Mouse (Mus musculus) neural tube, embryonic 13.5 days (tissue): Measurements from ENCODE around the gene Zfp759. TPM values are rescaled to one million over a fixed set of nuclear protein-coding genes. Genes with fewer than 3 reads are reported as not detected.
A peak's percentile ranks its signal among the peaks of the same experiment; 100 is the strongest.
"Not testable (repeated sequence)": the region's sequence is repeated elsewhere in the genome, so short reads cannot be mapped to it uniquely, and the experiment has no call there.

Experiments
- ATAC-seq: fragments of 200-750 bp; cut with Nextera tagmentation; 2 replicates; pipeline ENCODE4 v1.8.0; 2017; ENCODE audit warnings: low read depth, mild to moderate bottlenecking, moderate TSS enrichment, moderate library complexity
- H3K27ac ChIP-seq: fragments of 300-500 bp; sonication (generic); replicated peaks from 2 replicates; pipeline ENCODE4 v1.5.1; 2015; ENCODE audit warnings: moderate library complexity, mild to moderate bottlenecking, inconsistent platforms
- H3K27me3 ChIP-seq: fragments of 300-500 bp; sonication (generic); 2 replicates; pipeline ENCODE4 v1.6.1; 2015; ENCODE audit warnings: mild to moderate bottlenecking, inconsistent platforms
- H3K36me3 ChIP-seq: fragments of 300-500 bp; sonication (generic); 2 replicates; pipeline ENCODE4 v1.6.1; 2015; ENCODE audit warnings: mild to moderate bottlenecking, inconsistent platforms
- H3K4me1 ChIP-seq: fragments of 300-500 bp; sonication (generic); replicated peaks from 2 replicates; pipeline ENCODE4 v1.6.1; 2015; ENCODE audit warnings: inconsistent platforms
- H3K4me2 ChIP-seq: fragments of 300-500 bp; sonication (generic); 2 replicates; pipeline ENCODE4 v1.6.1; 2015; ENCODE audit warnings: inconsistent platforms, mild to moderate bottlenecking, moderate library complexity
- H3K4me3 ChIP-seq: fragments of 300-500 bp; sonication (generic); 2 replicates; pipeline ENCODE4 v1.5.1; 2015; ENCODE audit warnings: mild to moderate bottlenecking, inconsistent platforms
- H3K9ac ChIP-seq: fragments of 300-500 bp; sonication (generic); 2 replicates; pipeline ENCODE4 v1.6.1; 2015; ENCODE audit warnings: moderate library complexity, mild to moderate bottlenecking, inconsistent platforms
- H3K9me3 ChIP-seq: fragments of 300-500 bp; sonication (generic); 2 replicates; pipeline ENCODE4 v1.6.1; 2016; ENCODE audit warnings: inconsistent platforms
- WGBS: fragments of 180-500 bp; shearing (Covaris S2); methylation state at CpG from one replicate; pipeline ENCODE4 v1.1.7; 2015; 5-methylcytosine and 5-hydroxymethylcytosine counted together
- polyA plus RNA-seq: library from polyadenylated mRNA; unstranded; fragments of >200 nt; fragmentation: Nextera tagmentation; extraction: Ambion mirVana; gene quantifications from 2 replicates; pipeline ENCODE4 v1.2.1, GENCODE M21; 2015

Gene Zfp759
- 3.8 and 5.0 TPM in 2 replicates for polyA plus RNA-seq

DNA sequence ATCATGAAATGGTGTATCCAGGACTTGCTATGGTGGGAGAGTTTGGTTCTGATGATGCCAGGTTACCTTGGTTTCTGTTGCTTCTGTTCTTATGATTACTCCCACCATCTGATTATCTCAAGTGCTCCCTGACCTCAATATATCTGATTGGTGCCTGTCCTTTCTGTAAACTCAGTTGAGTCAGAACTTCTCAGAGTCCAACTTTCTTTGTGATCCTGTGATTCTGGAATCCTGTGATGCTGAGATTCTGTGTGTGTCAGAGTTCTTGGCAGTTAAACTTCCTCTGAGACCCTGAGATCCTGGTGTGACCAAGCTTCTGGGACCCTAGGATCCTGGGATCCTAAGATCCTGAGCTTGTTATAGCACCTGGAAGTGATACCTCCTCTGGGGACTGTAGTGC lies at the start of gene Zfp759:
Gene Zfp759, plus strand, starts transcription at position 301 of the 400 bp plus-strand sequence.
- H3K27me3 ChIP-seq, H3K4me2 ChIP-seq, H3K4me1 ChIP-seq, H3K9ac ChIP-seq, H3K4me3 ChIP-seq, H3K9me3 ChIP-seq, H3K27ac ChIP-seq, H3K36me3 ChIP-seq, ATAC-seq: not testable (repeated sequence)

DNA sequence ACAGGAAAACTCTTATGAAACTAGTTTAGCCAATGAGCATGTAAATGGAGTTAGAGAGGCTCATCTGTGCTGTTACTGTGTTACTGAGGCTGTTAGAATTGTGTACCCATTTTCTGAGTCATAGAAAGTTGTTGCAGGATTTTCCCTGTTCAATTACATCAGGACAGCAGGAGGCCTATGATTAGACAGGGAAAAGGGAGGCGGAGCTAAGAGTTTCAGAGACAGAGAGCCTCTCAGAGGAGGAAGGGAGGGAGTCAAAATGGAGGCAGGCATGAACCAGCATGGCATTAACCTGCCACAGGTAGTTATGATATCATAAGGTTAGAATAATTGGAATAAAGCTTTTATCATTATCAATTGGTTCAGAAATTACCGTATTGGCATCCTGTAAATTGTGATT lies 48.7 kb upstream of the Zfp759 start:
- no peak overlapping the region for H3K9ac ChIP-seq
- H3K36me3 ChIP-seq = peaks cover 75% of the 10 kb centered on the region
- H3K4me3 ChIP-seq = no peak overlapping the region
- H3K27me3 ChIP-seq = no peaks in the 10 kb centered on the region
- H3K4me1 ChIP-seq = no peaks in the 10 kb centered on the region
- no peak overlapping the region for H3K4me2 ChIP-seq
- no peak for ATAC-seq
- whole genome bisulfite sequencing = 93% methylated on average over 2 of the region's 2 CpGs
- H3K27ac ChIP-seq = no peak overlapping the region
- peaks cover 57% of the 10 kb centered on the region for H3K9me3 ChIP-seq

DNA sequence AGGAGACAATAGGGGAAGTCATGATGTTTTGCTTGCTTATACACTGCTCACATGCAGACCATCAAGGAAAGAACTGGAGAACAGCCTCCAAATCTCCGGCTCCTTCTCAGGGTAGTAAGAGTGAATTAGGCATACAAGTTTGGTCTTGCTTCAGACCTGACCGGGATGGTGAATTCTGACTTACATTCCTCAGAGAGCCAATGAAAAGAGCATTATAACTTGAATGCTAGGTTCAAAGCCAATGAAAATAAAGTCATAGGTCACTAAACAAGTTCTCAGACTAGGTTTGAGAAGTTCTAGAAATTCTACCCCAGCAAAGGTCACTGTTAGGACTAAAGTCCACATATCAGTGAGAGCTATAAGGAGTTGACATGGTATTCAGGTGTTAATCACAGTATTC lies 44.2 kb upstream of the Zfp759 start:
- Histone ChIP-seq H3K4me1 (peaks cover 8% of the 10 kb centered on the region), H3K9me3 (peaks cover 39% of the 10 kb centered on the region), H3K9ac (no peak overlapping the region), H3K27ac (no peak overlapping the region), H3K36me3 (peaks cover 57% of the 10 kb centered on the region), H3K4me2 (no peak overlapping the region), H3K4me3 (no peak overlapping the region), H3K27me3 (no peaks in the 10 kb centered on the region)
- no peak for ATAC-seq
- 96% methylated on average over 2 of the region's 2 CpGs for WGBS

DNA sequence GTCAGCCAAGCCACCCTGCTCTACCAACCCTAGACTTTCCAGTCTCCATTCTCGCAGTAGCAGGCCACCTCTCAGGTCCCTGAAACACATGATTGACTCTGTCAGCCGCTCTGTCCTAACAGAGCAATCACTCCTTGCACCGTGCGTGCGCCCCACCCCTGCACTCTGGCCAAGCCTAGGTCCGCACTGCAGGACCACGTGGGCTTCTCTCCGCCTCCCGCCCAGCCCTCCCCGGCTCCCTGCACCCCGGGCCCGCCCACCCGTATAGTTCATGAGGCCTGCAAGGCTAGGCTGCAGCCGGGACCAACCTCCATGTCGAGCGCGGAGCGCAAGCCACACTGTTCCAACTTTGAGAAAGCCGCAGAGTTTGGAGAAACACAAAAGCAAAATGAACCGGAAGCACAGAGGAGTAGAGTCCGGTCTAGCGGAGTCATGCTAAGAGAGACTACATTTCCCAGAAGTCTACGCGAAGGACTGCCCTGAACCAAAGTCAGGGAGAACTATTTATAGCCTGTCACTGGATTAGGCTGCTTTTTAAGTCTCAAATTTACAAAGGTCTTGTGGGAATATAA lies 40.2 kb upstream of the Zfp759 start:
- Histone ChIP-seq H3K36me3 (peaks cover 24% of the 10 kb centered on the region), H3K9me3 (peaks cover 16% of the 10 kb centered on the region), H3K4me1 (peaks cover 8% of the 10 kb centered on the region), H3K9ac (peak overlapping the region; percentile 78), H3K27me3 (no peaks in the 10 kb centered on the region), H3K4me2 (peak overlapping the region; percentile 76), H3K4me3 (peak overlapping the region; percentile 71), H3K27ac (peak overlapping the region; percentile 79)
- under 1% methylated on average over 24 of the region's 24 CpGs for WGBS
- ATAC-seq = peak; percentile 98

DNA sequence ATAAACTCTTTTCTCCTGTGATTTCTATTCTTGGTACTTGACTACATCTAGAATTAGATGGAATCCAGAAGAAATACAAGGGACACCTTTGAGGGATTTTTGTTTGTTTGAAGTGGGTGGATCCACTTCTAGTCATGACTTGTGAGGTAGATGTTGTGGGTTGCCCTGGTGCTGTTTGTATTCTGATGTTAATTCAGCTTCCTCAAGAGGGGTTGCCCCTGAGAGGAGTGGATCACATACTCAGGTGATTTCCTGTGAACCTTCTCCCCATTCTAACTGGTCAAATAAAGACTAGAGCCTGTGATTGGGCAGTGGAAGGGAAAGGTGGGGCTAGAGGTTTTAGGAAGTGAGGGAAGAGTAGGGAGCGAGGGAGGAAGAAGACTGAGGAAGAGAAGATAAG lies 39.5 kb upstream of the Zfp759 start:
- Histone ChIP-seq H3K27me3 (no peaks in the 10 kb centered on the region), H3K4me3 (peak overlapping the region; percentile 71; the same call in 1 of the 2 replicates), H3K9me3 (peaks cover 10% of the 10 kb centered on the region), H3K9ac (peak overlapping the region; percentile 78; the same call in 1 of the 2 replicates), H3K27ac (0 out of 2 replicates have a peak overlapping the region, but pooled peaks have one; percentile 79), H3K36me3 (peaks cover 19% of the 10 kb centered on the region), H3K4me2 (peak overlapping the region; percentile 76), H3K4me1 (peaks cover 8% of the 10 kb centered on the region)
- ATAC-seq = no peak
- WGBS = 85% methylated on average over 1 of the region's 1 CpGs

DNA sequence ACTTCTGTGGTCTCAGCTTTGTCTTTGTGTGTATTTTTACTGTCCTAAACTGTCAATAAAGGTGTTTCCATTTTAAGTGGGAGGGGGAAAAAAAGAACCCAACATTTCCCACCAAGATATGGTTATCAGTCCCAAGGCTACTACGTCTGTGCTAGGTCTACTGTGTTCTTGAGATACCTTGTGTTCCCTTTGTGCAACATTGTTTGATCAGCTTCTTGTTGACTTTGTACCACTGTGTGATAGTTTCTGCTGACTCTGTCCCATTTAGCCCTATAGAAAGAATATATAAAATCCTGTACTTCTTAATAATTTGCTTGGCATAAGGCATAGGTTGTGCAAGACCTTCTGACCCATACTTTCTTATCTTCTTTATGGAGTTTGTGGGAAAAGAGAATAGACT lies 31.3 kb upstream of the Zfp759 start:
- Histone ChIP-seq H3K36me3 (no peaks in the 10 kb centered on the region), H3K4me2 (no peak overlapping the region), H3K9ac (no peak overlapping the region), H3K9me3 (no peaks in the 10 kb centered on the region), H3K4me1 (no peaks in the 10 kb centered on the region), H3K27me3 (no peaks in the 10 kb centered on the region), H3K4me3 (no peak overlapping the region), H3K27ac (no peak overlapping the region)
- ATAC-seq = no peak
- 85% methylated on average over 1 of the region's 1 CpGs for WGBS

DNA sequence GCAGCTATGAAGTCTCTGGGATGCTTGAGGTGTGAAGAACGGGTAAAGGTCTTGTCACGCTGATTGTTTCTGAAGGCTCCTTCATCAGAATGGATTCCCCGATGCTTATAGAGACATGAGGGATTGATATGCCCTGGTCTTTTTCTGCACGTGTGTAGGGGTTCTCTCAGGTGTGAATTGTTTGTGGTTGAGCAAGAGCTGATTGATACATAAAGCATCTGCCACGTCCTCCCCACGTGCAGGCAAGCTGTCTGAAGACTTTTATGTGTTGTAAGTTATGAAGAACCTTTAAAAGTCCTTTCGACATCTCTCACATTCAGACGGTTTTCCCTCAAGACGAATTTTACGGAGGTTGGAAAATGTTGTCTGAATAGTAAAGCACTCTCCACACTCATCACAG lies 23.6 kb upstream of the Zfp759 start, which contains the start of gene Zfp708:
Gene Zfp708, minus strand, starts transcription at position 101 of the 400 bp plus-strand sequence.
- Histone ChIP-seq H3K4me3 (no peak within 1 kb of the TSS), H3K27ac (no peak within 1 kb of the TSS), H3K4me1 (no peaks in the 10 kb centered on the region), H3K27me3 (no peaks in the 10 kb centered on the region), H3K4me2 (no peak within 1 kb of the TSS), H3K9me3 (no peaks in the 10 kb centered on the region), H3K36me3 (no peaks in the 10 kb centered on the region), H3K9ac (no peak within 1 kb of the TSS)
- no peak for ATAC-seq
- 92% methylated on average over 10 of the region's 10 CpGs for WGBS

DNA sequence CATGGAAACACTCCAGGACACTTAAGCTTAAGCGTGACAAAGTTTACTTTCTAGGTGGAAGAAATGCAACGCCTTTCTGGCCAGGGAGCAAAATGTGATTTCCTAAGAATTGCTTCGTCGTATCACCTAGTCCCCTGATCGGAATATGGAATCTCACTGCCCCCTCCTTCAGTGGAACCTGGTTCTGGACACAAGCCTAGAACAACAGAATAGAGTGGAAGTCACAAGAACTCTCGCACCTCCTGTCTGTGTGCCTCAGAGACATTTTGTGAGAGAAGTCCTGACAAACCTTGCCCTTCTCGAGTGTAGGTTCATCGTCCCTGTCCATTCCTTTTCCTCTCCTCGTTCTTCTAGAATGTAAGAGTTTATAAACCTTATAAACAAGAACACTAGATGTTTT lies 13.8 kb upstream of the Zfp759 start:
- Histone ChIP-seq H3K27me3 (no peaks in the 10 kb centered on the region), H3K27ac (peak overlapping the region; percentile 61; the same call in 1 of the 2 replicates), H3K4me2 (peak overlapping the region; percentile 70), H3K36me3 (no peaks in the 10 kb centered on the region), H3K4me1 (peaks cover 10% of the 10 kb centered on the region), H3K9ac (peak overlapping the region; percentile 66), H3K9me3 (no peaks in the 10 kb centered on the region), H3K4me3 (peak overlapping the region; percentile 59)
- ATAC-seq = 0 out of 2 replicates have a peak, but pooled peaks have one; percentile 2
- WGBS = 69% methylated on average over 9 of the region's 9 CpGs

DNA sequence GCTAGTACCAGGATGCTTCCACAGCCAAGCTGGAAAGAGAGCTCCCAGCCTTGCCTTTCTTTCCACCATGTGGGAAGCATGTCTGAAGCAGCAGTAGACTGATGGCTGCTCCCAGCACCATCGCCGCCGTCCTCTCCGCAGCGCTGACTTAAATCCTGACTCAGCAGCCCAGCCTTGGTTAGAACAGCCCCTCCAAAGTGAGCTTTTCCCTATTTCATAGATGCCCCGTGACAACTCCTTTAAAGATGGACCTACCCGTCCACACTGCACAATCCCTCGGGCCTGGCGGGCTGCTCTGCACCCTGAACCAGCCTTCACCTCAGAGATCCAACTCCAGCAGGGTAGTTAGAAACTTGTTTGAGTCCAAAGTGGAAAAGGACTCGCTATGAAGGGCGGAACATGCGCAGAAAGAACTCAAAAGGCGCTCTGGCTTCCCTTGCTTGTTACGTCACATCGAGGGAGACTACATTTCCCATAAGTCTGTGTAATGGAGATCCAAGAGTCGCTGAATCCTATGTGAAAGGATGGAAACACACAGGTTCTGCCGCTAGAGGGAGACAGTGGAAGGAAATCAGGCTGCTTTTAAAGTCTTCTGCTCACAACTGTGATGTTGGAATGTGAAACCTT lies 13.2 kb upstream of the Zfp759 start, which contains the start of gene Gm28557:
Gene Gm28557, minus strand, starts transcription at position 411 of the 627 bp plus-strand sequence.
- H3K9me3 ChIP-seq = no peaks in the 10 kb centered on the region
- H3K36me3 ChIP-seq = no peaks in the 10 kb centered on the region
- peak within 1 kb of the TSS; percentile 59 for H3K4me3 ChIP-seq
- peak within 1 kb of the TSS; percentile 61 for H3K27ac ChIP-seq
- H3K9ac ChIP-seq = peak within 1 kb of the TSS; percentile 66
- H3K27me3 ChIP-seq = no peaks in the 10 kb centered on the region
- peak; percentile 98 for ATAC-seq
- under 1% methylated on average over 17 of the region's 17 CpGs for WGBS
- H3K4me2 ChIP-seq = peak within 1 kb of the TSS; percentile 70
- H3K4me1 ChIP-seq = peaks cover 10% of the 10 kb centered on the region

DNA sequence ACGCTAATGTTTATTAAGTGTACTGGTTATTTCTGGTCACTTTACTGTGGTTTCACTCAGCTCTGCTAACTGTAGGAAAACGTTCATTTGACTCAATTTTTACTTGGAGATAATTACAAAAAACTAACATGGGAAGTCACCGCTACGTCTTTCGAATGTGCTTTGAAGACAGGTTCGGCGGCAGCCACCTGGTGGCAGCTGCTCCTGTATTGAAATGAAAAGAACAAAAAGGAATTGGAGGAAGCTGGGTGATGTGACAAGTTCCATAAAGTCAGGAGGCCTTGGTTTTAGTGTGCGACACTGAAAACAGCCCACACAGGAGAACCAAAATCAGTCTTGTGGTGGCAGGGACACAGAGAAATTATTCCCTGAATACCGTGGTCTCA lies 12.6 kb upstream of the Zfp759 start:
- Histone ChIP-seq H3K9me3 (no peaks in the 10 kb centered on the region), H3K4me2 (peak overlapping the region; percentile 70), H3K9ac (peak overlapping the region; percentile 27; the same call in 1 of the 2 replicates), H3K4me1 (peaks cover 10% of the 10 kb centered on the region), H3K27ac (0 out of 2 replicates have a peak overlapping the region, but pooled peaks have one; percentile 2), H3K27me3 (no peaks in the 10 kb centered on the region), H3K4me3 (peak overlapping the region; percentile 59), H3K36me3 (no peaks in the 10 kb centered on the region)
- 5% methylated on average over 9 of the region's 9 CpGs for WGBS
- peak; percentile 57 for ATAC-seq

DNA sequence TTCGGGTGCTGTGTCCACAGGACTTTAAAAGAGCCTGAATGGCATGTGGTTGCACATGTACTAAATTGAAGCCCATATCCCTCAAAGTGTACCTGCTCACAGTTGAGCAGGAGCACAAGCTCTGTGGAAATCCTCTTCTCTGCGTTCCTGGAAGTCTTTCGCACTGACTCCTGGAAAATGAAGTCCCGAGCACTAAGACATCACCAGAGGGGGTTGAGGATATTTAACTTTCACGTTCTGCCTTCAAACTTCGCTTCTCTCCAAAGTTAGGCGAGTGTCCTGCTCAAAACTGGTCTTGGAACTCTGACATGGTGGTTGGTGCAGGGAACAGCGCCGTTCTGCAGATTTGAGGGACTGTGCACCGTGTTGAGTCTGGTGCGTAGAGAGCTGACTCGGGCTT lies 9.4 kb upstream of the Zfp759 start:
- no peaks in the 10 kb centered on the region for H3K27me3 ChIP-seq
- WGBS = 84% methylated on average over 12 of the region's 12 CpGs
- no peak overlapping the region for H3K9ac ChIP-seq

DNA sequence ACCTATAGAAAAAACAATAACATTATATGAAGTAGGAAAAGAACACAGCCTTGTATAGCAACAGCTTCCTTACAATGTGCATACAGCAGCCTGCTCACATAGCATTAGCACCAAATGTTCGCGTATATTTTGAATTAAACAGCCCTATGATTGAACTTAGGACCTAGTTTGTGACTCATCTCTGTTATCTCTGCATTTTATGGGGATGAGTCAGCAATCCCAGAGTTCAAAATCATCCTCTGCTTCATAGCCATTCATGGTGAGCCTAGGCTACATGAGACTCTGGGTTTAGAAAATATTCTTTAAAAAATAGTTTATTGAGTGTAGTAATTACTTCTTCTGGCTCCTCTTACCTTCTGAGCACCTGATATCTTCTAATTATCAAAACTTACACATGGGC lies 8.2 kb upstream of the Zfp759 start:
- H3K4me1 ChIP-seq = no peaks in the 10 kb centered on the region
- H3K27ac ChIP-seq = no peak overlapping the region
- 90% methylated on average over 2 of the region's 2 CpGs for WGBS
- H3K4me2 ChIP-seq = no peak overlapping the region
- no peak overlapping the region for H3K9ac ChIP-seq
- no peaks in the 10 kb centered on the region for H3K36me3 ChIP-seq
- ATAC-seq = no peak
- no peaks in the 10 kb centered on the region for H3K9me3 ChIP-seq
- no peaks in the 10 kb centered on the region for H3K27me3 ChIP-seq
- no peak overlapping the region for H3K4me3 ChIP-seq

More for the DNA sequence above, 9.4 kb upstream of the Zfp759 start:
- no peak overlapping the region for H3K4me3 ChIP-seq
- peaks cover 10% of the 10 kb centered on the region for H3K4me1 ChIP-seq
- H3K27ac ChIP-seq = no peak overlapping the region
- H3K4me2 ChIP-seq = no peak overlapping the region
- no peak for ATAC-seq
- no peaks in the 10 kb centered on the region for H3K9me3 ChIP-seq
- H3K36me3 ChIP-seq = no peaks in the 10 kb centered on the region
